Mouse (Mus musculus) telencephalon, adult 2 months (tissue): ENCODE data around the gene Arhgap15.

Source experiments
- DNase-seq: peaks from one replicate; pipeline ENCODE4 v3.0.0-alpha.2; 2011; ENCODE audit warnings: low read depth, low spot score

Gene Arhgap15

DNA sequence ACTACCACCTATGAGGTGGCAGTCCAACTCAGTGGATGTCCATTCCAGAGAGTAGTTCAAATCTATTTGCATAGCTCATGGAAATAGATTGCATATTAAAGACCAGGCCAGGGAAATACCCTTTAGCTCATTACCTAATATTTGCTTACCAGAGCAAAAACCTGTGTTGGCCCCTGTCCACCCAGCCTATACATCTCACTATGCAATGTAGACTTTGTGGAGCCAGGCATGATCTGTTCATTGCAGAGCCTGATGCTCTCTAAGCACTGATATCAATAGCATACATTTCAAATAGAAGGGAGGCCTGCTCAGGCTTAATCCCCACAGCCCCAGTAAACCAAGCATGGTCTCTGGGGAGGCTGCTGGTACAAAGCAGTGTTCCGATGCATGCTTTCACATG, 689.4 kb downstream of the Arhgap15 start:
- no peak for DNase-seq

DNA sequence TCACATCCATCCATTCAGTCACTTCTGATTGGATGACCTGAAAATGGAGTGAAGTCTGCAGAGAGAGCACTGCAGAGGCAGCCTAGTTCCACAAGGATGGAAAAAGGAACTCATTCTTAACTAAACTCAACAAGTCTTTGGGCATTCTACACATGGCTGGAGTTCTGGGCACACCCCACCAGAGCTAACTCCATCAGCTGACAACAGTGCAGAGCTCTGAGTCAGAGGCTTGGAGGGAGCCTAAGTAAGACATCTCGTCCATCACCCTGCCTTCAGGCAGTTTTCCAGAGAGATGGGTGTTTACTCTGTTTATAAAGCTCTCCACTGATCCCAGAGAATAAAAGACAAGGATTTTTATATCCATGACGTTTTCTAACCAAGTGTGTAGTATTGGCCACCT, 696.3 kb downstream of the Arhgap15 start:
- no peak for DNase-seq
